Mouse (Mus musculus): ENCODE measurements around the gene Dgki. TPM values are rescaled to one million over a fixed set of nuclear protein-coding genes. Genes with fewer than 3 reads are reported as not detected.

Gene Dgki
- total and polyA plus RNA-seq, 3 experiments = 4.4 to 8.7 (median 7.7) TPM

- Histone ChIP-seq H3K27ac (ENCODE audit: insufficient read depth, low read depth) (no peak overlapping the region), H3K4me2 (ENCODE audit: insufficient read depth, low read depth, poor library complexity, severe bottlenecking) (no peak overlapping the region), H3K36me3 (replicated peaks in 1 of 2; ENCODE audit: control insufficient read depth in 1 of 2, insufficient read depth in 1 of 2, low read length in 1 of 2) (no peaks in the 10 kb centered on the region), H3K4me3 (replicated peaks in 1 of 3; ENCODE audit: low read depth in 2 of 3, low read length in 2 of 3, poor library complexity in 1 of 3) (no peak overlapping the region), H3K9me3 (replicated peaks; ENCODE audit: low read length) (peaks cover 5% of the 10 kb centered on the region), H3K9ac (ENCODE audit: insufficient read depth, low read depth) (no peak overlapping the region), H3K27me3 (replicated peaks) (no peaks in the 10 kb centered on the region), H3K4me1 (ENCODE audit: control insufficient read depth in 1 of 2, insufficient read depth in 2 of 2) (no peaks in the 10 kb centered on the region), H3K79me2 (replicated peaks; ENCODE audit: control insufficient read depth, extremely low read depth, insufficient read depth, poor library complexity, severe bottlenecking) (no peaks in the 10 kb centered on the region)
- no peak for TF ChIP-seq GABPA (IDR thresholded peaks at IDR 0.05; ENCODE audit: insufficient replicate concordance, low read depth, low read length)
- TF ChIP-seq CHD2 (IDR thresholded peaks at IDR 0.05; ENCODE audit: low read length) = no peak
- TF ChIP-seq ZMIZ1 (IDR thresholded peaks at IDR 0.05; ENCODE audit: low read depth, low read length) = no peak
- no peak for TF ChIP-seq CHD1 (IDR thresholded peaks at IDR 0.05; ENCODE audit: low read depth, low read length)
- TF ChIP-seq MEF2A (IDR thresholded peaks at IDR 0.05; ENCODE audit: borderline replicate concordance, low read depth, low read length) = no peak
- TF ChIP-seq BHLHE40 (IDR thresholded peaks at IDR 0.05; ENCODE audit: low read depth, low read length) = no peak
- no peak for TF ChIP-seq POLR2AphosphoS2 (IDR thresholded peaks at IDR 0.05; ENCODE audit: low read depth, low read length)
- no peak for TF ChIP-seq MAX (IDR thresholded peaks at IDR 0.05; ENCODE audit: low read length)
- no peak for TF ChIP-seq MXI1 (IDR thresholded peaks at IDR 0.05; ENCODE audit: low read depth, low read length)
- TF ChIP-seq SIN3A (IDR thresholded peaks at IDR 0.05; ENCODE audit: low read length) = no peak
- no peak for TF ChIP-seq POLR2A (IDR thresholded peaks at IDR 0.05; ENCODE audit: low read depth, low read length)
- no peak for TF ChIP-seq TBP (conservative IDR thresholded peaks at IDR 0.05; ENCODE audit: low read depth, low read length)
- TF ChIP-seq JUN (IDR thresholded peaks at IDR 0.05; ENCODE audit: insufficient read depth, low read depth, low read length) = no peak
- no peak for TF ChIP-seq HCFC1 (IDR thresholded peaks at IDR 0.05; ENCODE audit: low read depth, low read length)
- no peak for TF ChIP-seq MAFK (IDR thresholded peaks at IDR 0.05; ENCODE audit: insufficient replicate concordance, low read length)
- no peak for TF ChIP-seq MAZ (IDR thresholded peaks at IDR 0.05; ENCODE audit: low read depth, low read length)
- TF ChIP-seq UBTF (IDR thresholded peaks at IDR 0.05; ENCODE audit: low read depth, low read length) = no peak
- no peak for TF ChIP-seq USF2 (conservative IDR thresholded peaks at IDR 0.05; ENCODE audit: low read depth, low read length)
- no peak for TF ChIP-seq JUND (conservative IDR thresholded peaks at IDR 0.05; ENCODE audit: low read depth, low read length)
- no peak for TF ChIP-seq ZNF384 (IDR thresholded peaks at IDR 0.05; ENCODE audit: low read depth, low read length)
- dilution Hi-C loops (cut with MboI; ENCODE audit: extremely low pct_ligation_motif_present, extremely low pct_unique_long_range_greater_than_20kb, low sequenced_read_pairs) = no loop called here
- in situ Hi-C loops (cut with MboI; ENCODE audit: low pct_ligation_motif_present, low pct_unique_long_range_greater_than_20kb, low sequenced_read_pairs) = no loop called here
- DNase-seq (ENCODE audit: extremely low read depth) = no peak
Observed at GRCm38 (mm10) chr6:37315440-37315839, 15.5 kb upstream of the Dgki start.

GRCm38 (mm10) chr6:37310601-37311000 is 10.6 kb upstream of the Dgki start:
- no peaks in the 10 kb centered on the region for H3K36me3 ChIP-seq (replicated peaks in 1 of 2; ENCODE audit: control insufficient read depth in 1 of 2, insufficient read depth in 1 of 2, low read length in 1 of 2)
- DNase-seq (ENCODE audit: extremely low read depth) = no peak
- H3K4me1 ChIP-seq (ENCODE audit: control insufficient read depth in 1 of 2, insufficient read depth in 2 of 2) = no peaks in the 10 kb centered on the region
- H3K4me3 ChIP-seq (replicated peaks in 1 of 3; ENCODE audit: low read depth in 2 of 3, low read length in 2 of 3, poor library complexity in 1 of 3) = no peak overlapping the region
- H3K27me3 ChIP-seq (replicated peaks) = no peaks in the 10 kb centered on the region
- H3K4me2 ChIP-seq (ENCODE audit: insufficient read depth, low read depth, poor library complexity, severe bottlenecking) = no peak overlapping the region
- no peak overlapping the region for H3K27ac ChIP-seq (ENCODE audit: insufficient read depth, low read depth)
- no peaks in the 10 kb centered on the region for H3K79me2 ChIP-seq (replicated peaks; ENCODE audit: control insufficient read depth, extremely low read depth, insufficient read depth, poor library complexity, severe bottlenecking)
- no peak for TF ChIP-seq IRF4 (IDR thresholded peaks at IDR 0.05; ENCODE audit: low read depth, low read length)
- TF ChIP-seq E2F4 (IDR thresholded peaks at IDR 0.05; ENCODE audit: insufficient replicate concordance, low read depth, low read length) = no peak
- TF ChIP-seq UBTF (IDR thresholded peaks at IDR 0.05; ENCODE audit: low read depth, low read length) = no peak
- TF ChIP-seq MAFK (IDR thresholded peaks at IDR 0.05; ENCODE audit: insufficient replicate concordance, low read length) = no peak
- no peak for TF ChIP-seq EP300 (IDR thresholded peaks at IDR 0.05; ENCODE audit: low read length)
- no peak for TF ChIP-seq ZNF384 (IDR thresholded peaks at IDR 0.05; ENCODE audit: low read depth, low read length)
- TF ChIP-seq CHD1 (IDR thresholded peaks at IDR 0.05; ENCODE audit: low read depth, low read length) = no peak
- TF ChIP-seq JUND (conservative IDR thresholded peaks at IDR 0.05; ENCODE audit: low read depth, low read length) = no peak
- in situ Hi-C loops (cut with MboI; ENCODE audit: low pct_ligation_motif_present, low pct_unique_long_range_greater_than_20kb, low sequenced_read_pairs) (no loop called here), dilution Hi-C loops (cut with MboI; ENCODE audit: extremely low pct_ligation_motif_present, extremely low pct_unique_long_range_greater_than_20kb, low sequenced_read_pairs) (no loop called here)
- H3K9me3 ChIP-seq (replicated peaks; ENCODE audit: low read length) = peaks cover under 1% of the 10 kb centered on the region
- no peak overlapping the region for H3K9ac ChIP-seq (ENCODE audit: insufficient read depth, low read depth)

All from CH12.LX (cell line).